Mouse (Mus musculus) ovary, postnatal 14 days (tissue): Measurements from ENCODE around the gene Fam184a.
"Not testable (repeated sequence)": the region's sequence is repeated elsewhere in the genome, so short reads cannot be mapped to it uniquely, and the experiment has no call there.

ENCODE experiments used
- DNase-seq: peaks from one replicate; pipeline ENCODE4 v3.0.0; 2022; ENCODE audit warnings: low spot score

Gene Fam184a

DNA sequence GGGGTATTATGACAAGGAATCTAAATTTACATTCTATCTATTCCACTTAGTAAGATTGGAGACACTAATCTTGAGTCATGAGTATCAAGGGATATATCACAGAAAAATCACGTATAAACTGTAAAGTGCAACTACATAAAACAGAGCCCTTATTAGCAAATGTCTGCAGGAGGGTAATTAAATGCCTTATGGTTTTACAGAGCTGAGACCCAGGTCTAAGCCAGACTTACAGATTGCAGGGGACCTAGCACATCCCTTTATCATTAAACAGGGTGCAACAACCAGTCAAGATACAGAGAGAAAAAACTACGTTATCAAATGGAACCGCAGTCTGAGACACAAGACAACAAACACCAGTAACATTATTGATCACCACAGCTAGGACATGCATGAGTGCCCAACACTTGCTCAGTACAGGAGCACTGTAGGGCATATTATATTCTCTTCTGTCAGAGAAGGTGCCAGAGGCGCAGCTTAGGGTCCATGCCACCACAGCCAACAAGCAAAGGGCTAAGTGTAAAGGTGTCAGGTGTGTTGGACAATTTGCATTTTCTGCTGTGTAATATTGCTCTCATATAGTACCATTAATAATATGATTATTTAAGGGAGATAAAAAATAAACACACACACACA lies 61.9 kb downstream of the Fam184a start:
- DNase-seq: no peak

DNA sequence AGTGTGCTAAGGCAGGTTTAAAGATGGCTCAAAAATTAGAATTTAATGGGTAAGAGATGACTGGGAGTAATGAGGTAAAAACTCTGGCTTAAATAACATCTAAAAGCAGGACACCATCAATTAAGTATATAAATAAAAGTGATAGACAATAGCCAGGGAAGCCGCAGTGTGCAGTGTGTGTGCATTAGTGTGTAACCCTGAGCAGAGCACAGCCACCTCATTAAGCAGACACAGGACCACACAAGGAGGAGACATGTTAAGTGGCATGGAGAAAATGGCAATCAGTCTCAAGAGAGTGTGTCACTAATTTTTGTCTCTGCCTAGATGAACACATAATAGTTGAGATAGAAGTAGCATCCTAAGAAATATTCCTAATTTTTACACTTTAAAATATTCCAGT lies 62.4 kb downstream of the Fam184a start:
- DNase-seq: no peak

DNA sequence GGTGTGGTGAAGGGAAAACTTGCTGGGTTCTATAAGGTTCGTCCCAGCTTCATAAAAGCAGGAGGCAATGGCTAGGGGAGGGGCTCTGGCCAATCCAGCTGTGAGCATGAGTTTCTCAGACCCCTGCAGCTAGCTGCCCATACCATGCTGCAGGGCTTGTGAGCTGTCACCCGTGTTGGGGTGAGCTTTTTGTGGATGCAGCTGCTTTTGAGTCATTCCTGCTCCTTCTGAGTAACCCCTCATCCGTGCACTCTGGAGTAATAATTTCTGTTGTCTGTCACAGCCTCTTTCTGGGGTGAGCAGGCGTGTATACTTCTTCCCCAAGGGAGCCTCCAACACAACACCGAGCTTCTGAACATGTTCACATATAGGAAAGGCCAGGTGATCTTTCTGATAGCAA lies 63.0 kb downstream of the Fam184a start:
- no peak for DNase-seq

DNA sequence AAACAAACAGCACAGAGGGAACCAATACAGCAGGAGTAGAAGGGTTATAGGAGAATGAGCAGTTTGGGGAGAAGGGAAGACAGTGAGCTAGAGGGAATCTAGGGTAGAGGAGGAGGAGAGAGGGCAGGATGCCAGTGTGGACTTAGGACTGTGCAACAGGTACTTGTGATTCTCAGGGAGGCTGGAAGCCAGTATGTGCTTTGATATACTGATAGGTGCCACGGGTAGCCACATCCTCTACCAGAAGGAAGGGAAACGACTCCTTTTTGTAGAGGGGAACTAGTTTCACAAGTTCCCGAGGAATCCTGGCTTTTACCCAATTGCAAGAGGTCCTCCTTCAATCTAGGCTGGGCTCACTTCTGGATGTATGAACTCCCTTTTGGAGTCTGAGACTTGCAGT lies 65.1 kb downstream of the Fam184a start:
- no peak for DNase-seq

DNA sequence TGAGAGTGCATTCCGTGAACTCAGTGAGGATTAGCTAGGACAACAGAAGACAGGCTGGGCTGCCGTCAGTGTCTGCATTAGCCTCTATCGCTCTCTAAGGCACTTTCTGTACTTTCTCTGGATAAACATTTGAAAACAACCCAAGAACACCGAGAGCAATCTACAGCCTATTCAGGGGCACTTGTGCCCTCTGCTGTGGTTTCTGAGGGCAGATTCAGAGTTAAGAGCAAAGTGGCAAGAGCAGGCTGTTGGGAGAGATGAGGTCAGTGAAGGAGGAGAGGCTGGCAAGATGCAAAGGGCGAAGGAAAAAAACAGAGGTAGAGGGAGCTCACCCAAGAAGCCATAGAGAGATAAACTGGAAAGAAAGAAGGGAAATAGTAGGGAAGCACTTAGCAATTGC lies 67.7 kb downstream of the Fam184a start:
- no peak for DNase-seq

DNA sequence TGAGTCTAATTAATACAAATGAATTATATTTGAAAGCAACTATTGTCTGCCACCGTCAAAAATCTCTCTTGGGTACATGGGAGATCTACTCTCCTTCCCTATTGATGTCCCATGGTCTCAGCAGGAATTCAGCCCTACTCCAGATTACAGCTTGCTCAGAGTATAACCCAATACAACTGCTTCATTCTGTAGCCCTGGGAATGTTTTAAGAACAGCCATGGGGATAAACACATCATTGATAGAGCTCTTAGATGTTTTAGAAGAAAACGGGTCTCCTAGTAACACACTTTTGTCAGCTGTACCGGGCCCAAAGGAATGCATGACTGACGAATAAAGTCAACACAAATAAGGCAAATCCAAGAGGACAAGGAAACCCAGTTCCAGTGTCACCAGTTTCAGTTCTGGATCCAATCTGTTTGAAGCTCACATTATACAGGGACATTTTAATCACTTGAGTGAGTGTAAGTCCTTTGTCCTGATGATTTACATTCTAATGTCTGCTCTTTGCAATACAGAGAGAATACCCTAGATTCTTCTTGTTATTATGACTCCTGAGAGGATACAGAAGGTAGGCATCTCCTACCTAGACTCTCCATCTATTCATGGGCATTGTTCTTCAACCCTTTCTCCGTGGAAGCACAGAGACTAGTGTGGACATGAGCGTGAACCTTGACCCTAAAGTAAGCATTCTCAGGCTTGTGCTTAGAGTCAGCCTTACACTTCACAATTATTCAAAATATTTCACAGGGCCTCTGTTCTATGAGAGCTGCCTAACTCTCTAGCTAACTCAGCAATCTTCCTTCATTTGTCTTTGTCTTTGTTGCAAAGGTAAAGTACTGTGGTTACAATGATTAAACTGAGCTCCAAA lies 71.0 kb downstream of the Fam184a start:
- no peak for DNase-seq

DNA sequence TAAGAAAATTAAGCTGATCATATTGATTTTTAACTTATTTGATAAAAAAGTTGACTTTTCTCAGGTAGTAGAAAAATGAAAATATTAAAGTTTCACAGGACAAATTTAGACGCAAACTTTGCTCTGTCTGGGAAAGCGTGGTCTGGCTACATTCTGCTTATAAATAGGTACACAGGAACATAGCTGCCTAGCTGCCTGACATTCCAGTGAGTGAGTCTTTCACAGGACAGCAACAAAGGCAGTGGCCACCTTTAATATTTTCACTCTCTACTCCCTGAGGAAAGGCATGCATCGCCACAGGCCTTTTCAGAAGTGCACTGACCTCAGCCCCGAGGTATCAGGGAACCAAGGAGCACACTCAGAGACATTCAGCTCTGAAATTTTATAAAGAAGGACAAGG lies 89.1 kb downstream of the Fam184a start:
- no peak for DNase-seq

DNA sequence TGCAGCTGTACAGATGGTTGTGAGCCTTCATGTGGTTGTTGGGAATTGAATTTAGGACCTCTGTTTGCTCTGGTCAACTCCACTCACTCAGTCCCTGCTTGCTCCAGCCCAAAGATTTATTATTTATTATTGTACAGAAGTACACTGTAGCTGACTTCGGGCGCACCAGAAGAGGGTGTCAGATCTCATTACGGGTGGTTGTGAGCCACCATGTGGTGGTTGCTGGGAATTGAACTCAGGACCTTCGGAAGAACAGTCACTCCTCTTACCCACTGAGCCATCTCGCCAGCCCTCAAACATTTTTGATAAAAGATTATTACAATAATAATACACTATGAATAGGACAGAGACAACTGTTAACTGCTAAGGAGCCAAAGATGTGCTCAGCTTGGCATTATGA lies 96.7 kb downstream of the Fam184a start:
- not testable (repeated sequence) for DNase-seq

DNA sequence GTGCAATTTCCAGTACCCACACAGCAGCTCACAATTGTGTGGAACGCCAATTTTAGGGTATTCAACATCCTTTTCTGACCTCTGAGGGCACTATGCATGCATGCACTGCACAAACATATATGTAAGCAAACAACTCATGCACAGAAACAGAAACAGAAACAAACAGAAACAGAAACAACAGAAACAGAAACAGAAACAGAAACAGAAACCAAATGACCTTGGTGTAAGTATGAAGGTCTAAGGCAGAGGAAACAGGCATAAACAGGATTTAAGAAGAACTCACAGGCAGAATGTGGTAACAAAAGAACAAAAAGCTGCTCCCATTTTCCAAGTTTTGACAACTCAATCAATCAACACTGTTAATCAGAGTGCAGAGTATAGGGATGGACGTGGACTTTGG lies 100.2 kb downstream of the Fam184a start:
- no peak for DNase-seq

DNA sequence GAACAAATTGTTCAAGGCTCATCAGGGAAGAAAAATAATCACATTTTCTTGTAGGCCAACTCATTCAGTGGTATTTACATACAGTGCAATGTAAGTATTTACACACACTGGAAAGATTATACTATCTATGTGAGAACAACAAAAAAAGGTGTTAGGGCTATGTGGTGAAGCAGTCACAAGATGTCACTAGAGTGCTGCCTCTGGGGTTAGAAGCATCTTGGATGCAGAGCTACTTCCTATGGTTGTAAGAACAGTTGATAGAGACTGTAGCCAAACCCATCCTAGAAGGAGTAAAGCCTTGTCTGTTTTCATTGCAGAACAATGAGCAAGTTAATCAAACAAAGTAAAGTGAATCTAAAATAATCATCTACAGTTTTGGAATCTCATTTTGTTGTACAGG lies 109.4 kb downstream of the Fam184a start:
- DNase-seq: peak; percentile 19

DNA sequence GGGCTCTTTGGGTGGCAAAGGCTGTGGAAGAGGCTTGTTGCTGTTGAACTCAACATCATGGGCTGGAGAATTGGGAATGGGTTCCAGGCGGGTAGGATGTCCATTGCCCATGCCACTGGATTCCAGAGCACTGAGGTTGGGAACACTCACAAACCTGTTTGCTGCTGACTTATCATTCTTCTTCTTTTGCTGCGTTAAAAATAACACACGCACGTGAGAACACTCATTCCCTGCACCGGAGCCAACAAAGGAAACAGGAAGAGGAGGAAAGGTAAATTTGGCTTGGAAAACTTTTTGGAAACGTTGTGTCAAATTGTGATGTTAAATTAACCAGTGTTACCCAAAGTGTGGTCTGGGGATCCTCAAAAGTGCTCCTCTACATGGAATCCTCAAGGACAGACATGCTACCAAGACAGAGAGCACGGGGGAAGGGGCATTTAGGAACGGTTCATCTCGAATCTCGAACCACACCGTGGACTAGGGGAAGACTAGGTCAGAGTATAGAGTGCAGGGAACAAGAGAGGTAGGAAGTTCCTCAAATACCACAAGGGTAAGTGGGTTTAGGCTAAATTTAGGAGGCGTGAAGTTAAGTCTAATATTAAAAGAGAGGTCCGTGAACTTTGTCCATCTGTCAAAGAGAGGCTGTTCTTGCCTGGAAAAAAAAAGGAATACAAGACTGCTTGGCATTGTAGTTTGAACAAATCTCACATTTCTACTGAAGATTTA lies 115.5 kb downstream of the Fam184a start:
- no peak for DNase-seq

DNA sequence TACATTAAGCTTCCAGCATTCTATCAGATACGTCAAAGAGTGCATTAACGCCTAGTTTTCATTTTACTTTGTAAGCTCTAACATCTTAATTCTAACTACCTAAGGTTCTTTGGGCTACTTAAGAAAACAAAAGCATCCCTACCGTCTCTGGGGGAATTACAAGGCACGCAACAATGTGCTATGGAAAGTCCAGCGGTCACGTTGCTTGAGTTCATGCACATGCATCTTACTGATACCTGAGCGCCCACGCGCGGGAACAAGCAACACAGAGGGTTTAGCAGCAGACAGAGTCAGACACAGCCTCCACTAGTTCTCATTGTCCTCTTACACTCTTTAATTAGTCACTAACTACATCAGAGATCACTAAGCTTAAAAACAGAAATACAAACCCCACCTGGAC lies 116.8 kb downstream of the Fam184a start:
- DNase-seq: no peak

DNA sequence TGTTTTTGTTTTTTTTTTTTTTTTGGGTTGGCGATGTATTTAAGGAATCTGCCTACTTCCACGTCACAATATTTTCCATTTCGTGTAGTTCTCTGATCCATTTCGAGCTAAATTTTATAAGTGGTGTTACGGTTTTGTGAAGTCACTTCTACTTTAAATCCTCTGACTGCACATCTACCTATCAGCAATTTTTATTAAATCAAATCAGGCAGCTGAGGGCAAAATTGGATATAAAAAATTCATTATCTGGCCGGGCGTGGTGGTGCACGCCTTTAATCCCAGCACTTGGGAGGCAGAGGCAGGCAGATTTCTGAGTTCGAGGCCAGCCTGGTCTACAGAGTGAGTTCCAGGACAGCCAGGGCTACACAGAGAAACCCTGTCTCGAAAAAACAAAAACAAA lies 120.6 kb downstream of the Fam184a start, which contains the start of gene Mcm9:
Gene Mcm9, minus strand, starts transcription at position 101 of the 400 bp plus-strand sequence.
- DNase-seq: not testable (repeated sequence)

DNA sequence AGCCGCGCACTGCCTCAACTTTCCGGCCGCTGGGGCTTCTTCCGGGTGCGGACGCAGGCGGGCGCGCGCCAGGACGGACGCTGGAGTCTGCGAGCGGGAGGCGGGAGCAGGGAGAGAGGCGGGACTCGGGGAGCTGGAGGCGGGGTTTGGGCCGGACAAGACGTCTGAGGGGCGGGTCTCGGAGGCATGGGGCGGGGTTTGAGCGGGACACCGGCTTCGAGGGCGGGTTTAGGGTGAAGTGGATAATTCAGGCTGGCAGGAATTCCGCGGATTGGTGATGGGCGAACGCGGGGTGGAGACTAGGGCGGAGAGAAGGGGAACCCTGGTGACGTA lies 121.0 kb downstream of the Fam184a start:
- peak; percentile 92 for DNase-seq

DNA sequence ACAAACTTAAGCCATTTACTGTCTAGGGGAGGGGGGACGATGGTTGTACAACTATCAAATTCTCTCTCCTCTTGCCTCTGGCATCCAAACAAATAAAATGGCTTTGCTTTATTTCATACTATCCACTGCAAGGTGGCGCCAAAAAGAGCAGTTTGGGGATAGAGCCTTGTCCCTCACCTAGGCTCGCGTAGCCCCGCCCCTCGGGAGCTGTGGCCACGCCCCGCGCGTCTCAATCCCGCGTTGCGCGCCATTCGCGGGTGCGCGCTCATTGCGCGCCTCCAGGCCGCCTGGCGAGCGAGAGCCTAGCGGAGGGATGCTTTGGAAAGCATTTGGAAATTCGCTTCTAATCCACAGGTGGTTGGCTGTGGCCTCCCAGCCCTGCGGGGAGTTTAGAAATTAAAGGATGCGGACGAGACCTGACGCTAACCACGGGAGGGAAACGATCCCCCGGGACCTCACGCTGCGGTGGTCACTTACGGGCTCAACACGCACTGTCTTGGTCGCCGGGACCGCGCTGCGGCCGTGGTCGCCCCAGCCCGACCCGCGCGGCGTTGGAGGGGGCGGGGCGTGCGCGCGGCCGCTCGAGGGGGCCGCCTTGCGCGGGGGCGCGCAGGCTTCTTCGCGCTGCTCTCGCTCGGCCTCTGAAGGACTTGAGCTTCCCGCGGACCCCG lies 121.5 kb downstream of the Fam184a start:
- DNase-seq: peak; percentile 91

DNA sequence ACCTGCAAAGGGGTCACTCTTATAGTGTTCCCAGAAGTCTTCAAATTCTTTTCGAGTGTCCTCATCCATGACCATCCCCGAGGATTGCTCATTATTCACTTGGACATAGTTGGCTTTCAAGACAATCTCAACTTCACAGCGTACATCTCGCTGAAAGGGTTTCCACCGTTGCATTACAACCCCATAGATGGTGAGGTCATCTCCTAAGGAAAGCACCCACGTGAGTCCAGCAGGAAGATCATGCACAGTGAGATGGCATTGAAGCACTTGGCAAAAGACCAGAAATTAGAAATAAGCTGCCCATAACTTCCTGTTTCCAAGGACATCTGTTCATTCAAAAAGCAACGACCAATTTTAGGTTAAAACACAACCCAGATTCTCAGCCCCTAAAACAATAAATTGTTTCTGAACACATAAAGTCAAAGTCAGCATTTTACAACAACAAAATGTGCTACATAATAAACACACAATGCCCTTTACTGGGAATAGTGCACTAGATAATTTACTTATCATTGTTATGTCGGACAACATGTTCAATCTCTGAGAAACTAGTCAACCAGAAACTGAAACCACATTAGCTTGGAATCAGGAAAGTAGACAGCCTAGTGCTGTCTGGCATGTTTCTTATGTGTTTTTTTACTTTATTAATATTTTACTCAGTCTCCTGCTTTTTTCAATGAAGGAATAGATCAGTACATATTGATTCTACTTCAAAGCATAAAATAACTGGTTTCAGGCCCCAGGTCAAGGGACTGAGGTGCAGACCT lies 134.9 kb downstream of the Fam184a start:
- no peak for DNase-seq

DNA sequence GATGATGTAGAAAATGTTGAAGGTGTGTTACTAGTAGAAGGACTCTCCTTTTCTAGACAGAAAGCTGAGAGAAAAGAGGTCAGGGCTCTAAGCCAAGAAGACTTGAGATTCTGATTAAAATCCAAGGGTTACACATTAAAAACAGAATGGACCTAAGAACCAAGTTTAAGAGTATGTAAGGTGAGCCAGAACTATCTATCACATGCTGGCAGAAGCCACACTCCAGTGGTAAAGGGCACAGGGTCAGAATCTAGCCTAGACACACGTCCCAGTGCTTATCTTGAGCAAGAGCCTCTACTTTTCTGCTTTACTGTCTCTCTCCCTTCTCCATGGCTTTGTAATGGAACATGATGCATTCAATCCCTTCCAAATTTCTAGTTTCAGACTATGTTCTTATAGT lies 137.0 kb downstream of the Fam184a start:
- DNase-seq: no peak

DNA sequence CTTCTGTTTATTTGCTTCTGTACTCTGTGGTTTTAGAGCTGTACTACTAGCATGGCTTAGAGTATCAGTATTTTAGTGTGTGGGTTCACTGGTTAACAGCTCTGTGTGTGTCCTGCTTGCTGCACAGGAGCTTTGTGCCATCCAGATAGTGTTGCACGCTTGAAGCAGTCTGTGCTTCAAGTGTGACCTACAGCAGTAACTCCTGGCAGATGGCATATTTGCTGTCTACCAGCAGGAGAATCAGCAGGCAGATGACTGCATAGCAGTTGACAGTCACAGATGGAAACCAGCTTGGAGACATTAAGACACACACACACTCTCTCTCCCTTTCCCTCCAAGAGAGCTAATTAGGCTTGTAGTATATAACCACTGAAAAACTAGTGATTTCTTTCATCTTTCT lies 138.8 kb downstream of the Fam184a start:
- DNase-seq: no peak

DNA sequence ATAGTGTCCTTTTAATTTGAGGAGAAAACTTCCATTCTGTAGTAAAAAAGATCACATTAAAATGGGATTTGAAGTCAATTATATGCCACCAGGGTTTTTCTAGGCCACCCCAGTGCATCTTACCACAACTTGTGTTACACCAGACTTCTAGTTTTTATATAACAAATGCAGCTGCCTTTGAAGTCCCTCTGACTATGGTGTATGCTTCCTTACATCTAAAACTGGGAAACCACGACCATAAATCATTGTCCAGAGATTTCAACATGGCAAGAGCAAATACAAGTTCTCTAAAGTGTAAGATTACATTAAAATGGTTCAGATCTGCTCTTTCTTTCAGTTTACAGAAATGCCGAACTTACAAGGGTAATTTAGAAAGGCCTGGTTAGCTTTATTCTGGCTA lies 142.6 kb downstream of the Fam184a start:
- no peak for DNase-seq

DNA sequence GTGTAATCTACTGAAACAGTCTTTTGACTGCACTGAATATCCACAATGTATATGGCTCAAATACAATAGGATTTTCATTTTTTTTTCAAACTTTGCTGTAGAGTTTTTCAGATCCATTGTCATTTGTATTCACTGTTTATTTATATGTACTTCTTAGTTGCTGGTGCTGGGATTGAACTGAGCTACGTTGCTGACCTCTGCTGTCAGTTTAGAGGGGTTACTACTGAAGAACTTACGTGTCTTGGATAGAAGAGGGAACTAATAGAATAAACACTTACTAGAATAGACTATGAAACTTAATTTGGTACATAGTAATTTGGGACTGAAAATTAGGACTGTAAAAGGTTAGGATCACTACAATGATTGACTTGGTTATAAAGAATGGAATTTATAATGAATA lies 145.6 kb downstream of the Fam184a start:
- no peak for DNase-seq

DNA sequence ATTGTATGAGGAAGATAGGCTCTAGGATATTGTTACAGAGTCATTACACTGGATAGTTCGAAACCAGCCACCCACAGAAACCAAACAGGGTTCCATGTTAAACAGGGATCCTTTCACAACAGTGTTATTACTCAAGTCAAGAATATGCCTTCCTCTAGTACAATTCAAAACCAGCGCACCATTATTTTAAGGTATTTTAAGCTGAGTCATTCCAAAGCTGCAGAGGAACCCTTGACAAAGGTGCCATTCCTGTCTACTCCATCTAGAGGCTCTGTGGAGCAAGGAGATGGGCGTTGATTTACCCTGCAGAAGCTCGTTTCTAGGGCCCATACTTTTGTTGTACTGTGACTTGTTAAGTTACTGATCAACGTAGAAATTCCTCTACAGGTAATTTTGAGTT lies 152.1 kb downstream of the Fam184a start:
- DNase-seq: no peak
